Mouse (Mus musculus): Measurements from ENCODE around the gene Olfr704. TPM values are rescaled to one million over a fixed set of nuclear protein-coding genes. Genes with fewer than 3 reads are reported as not detected.
"Not testable (repeated sequence)": the region's sequence is repeated elsewhere in the genome, so short reads cannot be mapped to it uniquely, and the experiment has no call there.

Gene Olfr704
- total RNA-seq (2021), result not detected

- DNase-seq, result no peak
These were observed at the start of gene Olfr704 for GRCm38 (mm10) chr7:106862885-106863284. Olfr704 (plus strand) TSS chr7:106863185.

- DNase-seq, result no peak
These were observed 49.2 kb upstream of the Olfr704 start, which contains the start of gene Olfr701 for GRCm38 (mm10) chr7:106813829-106814228. Olfr701 (plus strand) TSS chr7:106814129.

GRCm38 (mm10) chr7:106815775-106816174 lies 47.2 kb upstream of the Olfr704 start:
- DNase-seq, result peak; percentile 11

- no peak for DNase-seq
These were observed 44.6 kb upstream of the Olfr704 start for GRCm38 (mm10) chr7:106818414-106818813.

GRCm38 (mm10) chr7:106833793-106834192 lies 29.2 kb upstream of the Olfr704 start, which contains the start of gene Olfr702:
Olfr702 (minus strand) TSS chr7:106833893.
- no peak for DNase-seq

GRCm38 (mm10) chr7:106843060-106843459 lies 19.9 kb upstream of the Olfr704 start, which contains the start of gene Olfr703:
Olfr703 (plus strand) TSS chr7:106843360.
- DNase-seq, result no peak

GRCm38 (mm10) chr7:106876791-106877190 lies 13.8 kb downstream of the Olfr704 start, which contains the start of gene Olfr705:
Olfr705 (minus strand) TSS chr7:106876891.
- DNase-seq, result no peak

- DNase-seq, result no peak
These were observed 25.1 kb downstream of the Olfr704 start, which contains the start of gene Olfr706 for GRCm38 (mm10) chr7:106888062-106888461. Olfr706 (minus strand) TSS chr7:106888162.

GRCm38 (mm10) chr7:106901141-106901540 lies 38.2 kb downstream of the Olfr704 start, which contains the start of gene Olfr707:
Olfr707 (minus strand) TSS chr7:106901241.
- not testable (repeated sequence) for DNase-seq

GRCm38 (mm10) chr7:106907676-106908075 lies 44.7 kb downstream of the Olfr704 start, which contains the start of gene Olfr1532-ps1:
Olfr1532-ps1 (plus strand) TSS chr7:106908001.
- DNase-seq, result no peak

Other genes starting within 250 kb of the Olfr704 start
- gene Olfr693, start 182.6 kb upstream of the Olfr704 start, total RNA-seq (2021), result not detected
- not detected for gene Olfr694, start 171.4 kb upstream of the Olfr704 start, total RNA-seq (2021)
- not detected for gene Olfr695, start 146.8 kb upstream of the Olfr704 start, total RNA-seq (2021)
- gene Olfr697, start 120.7 kb upstream of the Olfr704 start, total RNA-seq (2021), result not detected
- gene Olfr698, start 107.8 kb upstream of the Olfr704 start, total RNA-seq (2021), result not detected
- not detected for gene Olfr699, start 70.0 kb upstream of the Olfr704 start, total RNA-seq (2021)
- not detected for gene Olfr700, start 54.4 kb upstream of the Olfr704 start, total RNA-seq (2021)
- gene Olfr701, start 49.1 kb upstream of the Olfr704 start, total RNA-seq (2021), result not detected
- gene Olfr702, start 29.3 kb upstream of the Olfr704 start, total RNA-seq (2021), result not detected
- gene Olfr703, start 19.8 kb upstream of the Olfr704 start, total RNA-seq (2021), result not detected
- not detected for gene Olfr705, start 13.7 kb downstream of the Olfr704 start, total RNA-seq (2021)
- not detected for gene Olfr706, start 25.0 kb downstream of the Olfr704 start, total RNA-seq (2021)
- not detected for gene Olfr707, start 38.1 kb downstream of the Olfr704 start, total RNA-seq (2021)
- not detected for gene Olfr1532-ps1, start 44.8 kb downstream of the Olfr704 start, total RNA-seq (2021)
- under 1 TPM in 1 of 2 experiments, not detected in 1; 0.07 TPM for gene Olfr709-ps1, start 69.0 kb downstream of the Olfr704 start, total RNA-seq (2021)
- not detected for gene Olfr710, start 85.1 kb downstream of the Olfr704 start, total RNA-seq (2021)
- gene Olfr6, start 100.8 kb downstream of the Olfr704 start, total RNA-seq (2021), result not detected
- gene Olfr711, start 112.3 kb downstream of the Olfr704 start, total RNA-seq (2021), result not detected
- not detected for gene Olfr2, start 142.9 kb downstream of the Olfr704 start, total RNA-seq (2021)
- not detected for gene Olfr713, start 168.0 kb downstream of the Olfr704 start, total RNA-seq (2021)
- not detected for gene Olfr714, start 207.8 kb downstream of the Olfr704 start, total RNA-seq (2021)
- not detected for gene Olfr17, start 230.0 kb downstream of the Olfr704 start, total RNA-seq (2021)
- not detected for gene Olfr715b, start 247.2 kb downstream of the Olfr704 start, total RNA-seq (2021)

All from heart, postnatal 4 days (tissue).